Mouse (Mus musculus): ENCODE data around the gene Vmn1r130.
"Not testable (repeated sequence)": the region's sequence is repeated elsewhere in the genome, so short reads cannot be mapped to it uniquely, and the experiment has no call there.

GRCm38 (mm10) chr7:21511480-21511879 is at the start of gene Vmn1r130:
- not testable (repeated sequence) for TF ChIP-seq CTCF (IDR thresholded peaks at IDR 0.05; ENCODE audit: control insufficient read depth, insufficient read depth, low read length); POLR2A (IDR thresholded peaks at IDR 0.05; ENCODE audit: borderline replicate concordance, control insufficient read depth, low read depth, low read length)
